Mouse (Mus musculus) hematopoietic stem cell, adult 5-6 weeks (primary cell): ENCODE results near the gene Cenpq. TPM values are rescaled to one million over a fixed set of nuclear protein-coding genes. Genes with fewer than 3 reads are reported as not detected.
A peak's percentile ranks its signal among the peaks of the same experiment; 100 is the strongest.

Source experiments
- ATAC-seq, 2 experiments: fragments of 125-278 bp in 1 of 2; replicated peaks in 1 of 2; 2 replicates each; pipeline ENCODE4 v1.8.0; 2016 to 2017; ENCODE audit warnings: inconsistent platforms in 2 of 2, mild to moderate bottlenecking in 2 of 2, moderate number of reproducible peaks in 2 of 2, low read depth in 1 of 2, moderate TSS enrichment in 1 of 2; ENCODE audit not compliant: low FRiP score in 2 of 2, poor library complexity in 2 of 2, severe bottlenecking in 2 of 2, insufficient read depth in 1 of 2, low TSS enrichment in 1 of 2
- total RNA-seq: library from RNA; stranded (forward); fragments of 172-1452, 232-1000 nt; gene quantifications from 2 replicates; pipeline ENCODE4 v1.2.3, GENCODE M21; 2017

Cenpq gene
- total RNA-seq, 1 experiment from 2014 or later, result 49.4 TPM

GRCm38 (mm10) chr17:40875568-40875967 lies 59.3 kb downstream of the Cenpq start:
- ATAC-seq, result peak in 1 of 2 experiments; percentile 23; a peak in 1 of 4 replicates

- no peak for ATAC-seq
Measured at GRCm38 (mm10) chr17:40874701-40875100, 60.1 kb downstream of the Cenpq start.

- ATAC-seq, result no peak; a peak in 1 of 4 replicates
Measured at GRCm38 (mm10) chr17:40873582-40874011, 61.2 kb downstream of the Cenpq start.

Other genes starting within 250 kb of the Cenpq start
- not detected in 2 replicates for gene Esp1, start 207.9 kb downstream of the Cenpq start, total RNA-seq
- 13.6 TPM in 1 of 2 replicates, not detected in the other for gene Crisp2, start 128.0 kb downstream of the Cenpq start, total RNA-seq
- 2.2 and 8.2 TPM in 2 replicates for gene Rhag, start 123.9 kb downstream of the Cenpq start, total RNA-seq
- gene 9130008F23Rik, start 54.5 kb downstream of the Cenpq start, total RNA-seq, result 4.8 and 10.0 TPM in 2 replicates
- not detected in 2 replicates for gene Glyatl3, start 20.7 kb downstream of the Cenpq start, total RNA-seq
- 30.7 and 32.0 TPM in 2 replicates for gene Mut, start 362 bp downstream of the Cenpq start, total RNA-seq